9 mouse cellular contexts compared by ENCODE assay signal in genomic region chr10:120306010-120306409, GRCm38 (mm10).
DNase-seq lines count a peak whose midpoint lies in the region; TF ChIP-seq lines count a peak whose summit lies in the region.
"Had no signal": no experiment of that assay in that cellular context is flagged by ENCODE, and none has a peak within 500 bp of the region (broad histone marks: within the 10 kb centered on the region; RNA-seq: fewer than 3 reads in every experiment).

No protein-coding gene starts in this region.

- TF ChIP-seq CTCF in left cerebral cortex, adult 2 months (IDR thresholded peaks at IDR 0.05), result peak; percentile 51

- DNase-seq in cerebellum, adult 18-20 months, result peak; percentile 12 to 18
- DNase-seq in cerebellum, adult 9-11 months, result no peak
- DNase-seq in left cerebral cortex, adult 2 months (ENCODE audit: extremely low spot score in 1 of 2, low spot score in 2 of 2), result peak; percentile 10 to 23
- DNase-seq in left cerebral cortex, adult 8-10 months (ENCODE audit: low spot score in 2 of 2), result no peak
- peak; percentile 40 for DNase-seq in adrenal gland, adult 8-10 months
- DNase-seq in frontal cortex, postnatal 36 days (ENCODE audit: low spot score in 2 of 2), result peak; percentile 10 to 22
- peak; percentile 4 to 24 for DNase-seq in layer of hippocampus, postnatal 14 days (ENCODE audit: low spot score in 2 of 2)
- DNase-seq in thymus, postnatal 0 days (ENCODE audit: low spot score), result peak; percentile 35

- H3K27ac ChIP-seq in left cerebral cortex, adult 2 months, result no peak overlapping the region
- H3K27ac ChIP-seq: limb, embryonic 12.5 days had no signal

- intact Hi-C loops in left cerebral cortex, adult 2 months (cut with DNase I), result loop anchor here (5.0 kb wide), 2 partner anchors 396 to 556 kb away; no protein-coding TSS in a partner anchor

- no peak overlapping the region for H3K4me3 ChIP-seq in left cerebral cortex, adult 2 months
- H3K4me3 ChIP-seq: limb, embryonic 12.5 days had no signal

Comparison
In these comparisons a context has a peak if more than half of its experiments do, and no peak if none do; other contexts are left out.
1. DNase-seq: peak in cerebellum, adult 18-20 months (2 of 2), left cerebral cortex, adult 2 months (2 of 2), adrenal gland, adult 8-10 months (single experiment), frontal cortex, postnatal 36 days (2 of 2), layer of hippocampus, postnatal 14 days (2 of 2) and thymus, postnatal 0 days (single experiment); none in cerebellum, adult 9-11 months (single experiment) and left cerebral cortex, adult 8-10 months (0 of 2).